21 mouse cellular contexts compared by ENCODE assay signal in the genomic region with DNA sequence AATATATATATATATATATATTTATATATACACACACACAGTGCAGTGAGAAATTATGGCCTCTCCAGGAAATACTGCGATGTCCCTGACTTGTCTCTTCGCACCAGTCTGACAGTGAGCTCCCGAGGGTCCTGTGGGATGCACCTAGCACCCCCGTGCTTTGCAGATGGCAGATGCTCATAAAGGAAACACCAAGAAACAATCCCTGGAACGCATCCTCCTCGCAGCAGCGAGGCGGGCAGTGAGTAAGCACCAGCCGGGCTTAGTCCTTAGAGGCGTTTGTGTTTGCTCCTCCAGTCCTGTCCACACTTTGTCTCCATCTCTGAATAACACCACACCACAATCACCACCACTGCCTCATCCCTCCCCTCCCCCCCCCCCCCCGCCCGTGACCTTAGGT.
"Had no signal": no experiment of that assay in that cellular context is flagged by ENCODE, and none has a peak within 500 bp of the region (broad histone marks: within the 10 kb centered on the region; RNA-seq: fewer than 3 reads in every experiment).

No protein-coding gene starts in this region.

- H3K4me3 ChIP-seq: intestine, embryonic 15.5 days; kidney, embryonic 15.5 days; limb, embryonic 12.5 days; limb, embryonic 15.5 days; midbrain, embryonic 12.5 days; midbrain, embryonic 15.5 days; neural tube, embryonic 12.5 days; neural tube, embryonic 15.5 days; stomach, embryonic 15.5 days had no signal

- H3K27ac ChIP-seq: intestine, embryonic 15.5 days; kidney, embryonic 15.5 days; limb, embryonic 12.5 days; limb, embryonic 15.5 days; liver, embryonic 14.5 days; macrophage; midbrain, embryonic 12.5 days; midbrain, embryonic 15.5 days; neural tube, embryonic 12.5 days; neural tube, embryonic 15.5 days; stomach, embryonic 15.5 days had no signal

- DNase-seq: kidney, adult 11 months; kidney, adult 8-10 months; kidney, postnatal 10 days; layer of hippocampus, postnatal 36 days; liver, postnatal 0 days; lung, embryonic 14.5 days; spleen, adult 18-20 months; thymus, postnatal 25 days had no signal

- ATAC-seq: intestine, embryonic 15.5 days; liver, postnatal 0 days; lung, postnatal 0 days; midbrain, embryonic 15.5 days had no signal

- H3K4me1 ChIP-seq: intestine, embryonic 15.5 days; limb, embryonic 15.5 days; midbrain, embryonic 12.5 days; midbrain, embryonic 15.5 days; stomach, embryonic 15.5 days had no signal

- H3K9me3 ChIP-seq: intestine, embryonic 15.5 days; kidney, embryonic 15.5 days; limb, embryonic 12.5 days; limb, embryonic 15.5 days; midbrain, embryonic 12.5 days; midbrain, embryonic 15.5 days; neural tube, embryonic 12.5 days; neural tube, embryonic 15.5 days; stomach, embryonic 15.5 days had no signal

- H3K9ac ChIP-seq: intestine, embryonic 15.5 days; kidney, embryonic 15.5 days; limb, embryonic 12.5 days; limb, embryonic 15.5 days; liver, embryonic 14.5 days; liver, postnatal 0 days; lung, embryonic 14.5 days; midbrain, embryonic 12.5 days; midbrain, embryonic 15.5 days; neural tube, embryonic 12.5 days; neural tube, embryonic 15.5 days; stomach, embryonic 15.5 days had no signal

- H3K27me3 ChIP-seq: intestine, embryonic 15.5 days; limb, embryonic 12.5 days; limb, embryonic 15.5 days; midbrain, embryonic 12.5 days; midbrain, embryonic 15.5 days; neural tube, embryonic 12.5 days; neural tube, embryonic 15.5 days; stomach, embryonic 15.5 days had no signal

- H3K36me3 ChIP-seq: intestine, embryonic 15.5 days; kidney, embryonic 15.5 days; limb, embryonic 12.5 days; limb, embryonic 15.5 days; midbrain, embryonic 12.5 days; midbrain, embryonic 15.5 days; neural tube, embryonic 12.5 days; neural tube, embryonic 15.5 days; stomach, embryonic 15.5 days had no signal

- H3K4me2 ChIP-seq: intestine, embryonic 15.5 days; kidney, embryonic 15.5 days; limb, embryonic 12.5 days; limb, embryonic 15.5 days; liver, embryonic 11.5 days; lung, embryonic 14.5 days; midbrain, embryonic 12.5 days; midbrain, embryonic 15.5 days; neural tube, embryonic 12.5 days; neural tube, embryonic 15.5 days; stomach, embryonic 15.5 days had no signal
